Comparison of ENCODE assay signal across 10 mouse cellular contexts in genomic region chr11:96604751-96605450, GRCm38 (mm10).
DNase-seq lines count a peak whose midpoint lies in the region; ATAC-seq and TF ChIP-seq lines count a peak whose summit lies in the region.
"Had no signal": no experiment of that assay in that cellular context is flagged by ENCODE, and none has a peak within 500 bp of the region (broad histone marks: within the 10 kb centered on the region; RNA-seq: fewer than 3 reads in every experiment).

No protein-coding gene starts in this region.

- H3K27me3 ChIP-seq in intestine, embryonic 14.5 days (replicated peaks; ENCODE audit: control insufficient read depth, insufficient read depth, low read length): no peaks in the 10 kb centered on the region
- H3K27me3 ChIP-seq in intestine, postnatal 0 days (replicated peaks; ENCODE audit: control insufficient read depth, insufficient read depth, low read length): no peaks in the 10 kb centered on the region
- H3K27me3 ChIP-seq in heart, postnatal 0 days (ENCODE audit: control insufficient read depth, insufficient read depth, low read length): no peaks in the 10 kb centered on the region
- H3K27me3 ChIP-seq: midbrain, embryonic 12.5 days had no signal

- no peaks in the 10 kb centered on the region for H3K9me3 ChIP-seq in intestine, embryonic 14.5 days (ENCODE audit: control insufficient read depth, low read length)
- H3K9me3 ChIP-seq in intestine, postnatal 0 days (ENCODE audit: control insufficient read depth): no peaks in the 10 kb centered on the region
- no peaks in the 10 kb centered on the region for H3K9me3 ChIP-seq in heart, postnatal 0 days (replicated peaks; ENCODE audit: control insufficient read depth, low read length)
- H3K9me3 ChIP-seq: midbrain, embryonic 12.5 days had no signal

- peak overlapping the region; percentile 79 for H3K27ac ChIP-seq in intestine, embryonic 14.5 days (ENCODE audit: low read depth)
- H3K27ac ChIP-seq in intestine, postnatal 0 days (ENCODE audit: low read depth, low read length): no peak overlapping the region
- peak overlapping the region; percentile 60 for H3K27ac ChIP-seq in heart, postnatal 0 days (ENCODE audit: low read depth)
- H3K27ac ChIP-seq: liver, embryonic 14.5 days; midbrain, embryonic 12.5 days had no signal

- no peak overlapping the region for H3K9ac ChIP-seq in intestine, embryonic 14.5 days (ENCODE audit: low read length)
- H3K9ac ChIP-seq in intestine, postnatal 0 days (ENCODE audit: low read depth, low read length): no peak overlapping the region
- H3K9ac ChIP-seq in heart, postnatal 0 days (replicated peaks; ENCODE audit: low read depth, low read length): no peak overlapping the region
- H3K9ac ChIP-seq: liver, embryonic 14.5 days; midbrain, embryonic 12.5 days had no signal

- H3K4me3 ChIP-seq in intestine, embryonic 14.5 days (ENCODE audit: low read depth, low read length): no peak overlapping the region
- H3K4me3 ChIP-seq in intestine, postnatal 0 days (ENCODE audit: low read depth, low read length): no peak overlapping the region
- no peak overlapping the region for H3K4me3 ChIP-seq in heart, postnatal 0 days (ENCODE audit: low read depth, low read length)
- H3K4me3 ChIP-seq: midbrain, embryonic 12.5 days had no signal

- H3K4me2 ChIP-seq in intestine, embryonic 14.5 days (ENCODE audit: low read length): no peak overlapping the region
- no peak overlapping the region for H3K4me2 ChIP-seq in intestine, postnatal 0 days (replicated peaks; ENCODE audit: low read depth)
- no peak overlapping the region for H3K4me2 ChIP-seq in heart, postnatal 0 days (ENCODE audit: low read depth, low read length)
- H3K4me2 ChIP-seq: midbrain, embryonic 12.5 days had no signal

- no peak for TF ChIP-seq CTCF in intestine, postnatal 0 days (IDR thresholded peaks at IDR 0.05; ENCODE audit: low read depth)
- no peak for TF ChIP-seq CTCF in heart, postnatal 0 days (IDR thresholded peaks at IDR 0.05; ENCODE audit: low read depth)

- peaks cover 24% of the 10 kb centered on the region for H3K4me1 ChIP-seq in intestine, embryonic 14.5 days (replicated peaks; ENCODE audit: control insufficient read depth, insufficient read depth, low read length)
- no peaks in the 10 kb centered on the region for H3K4me1 ChIP-seq in intestine, postnatal 0 days (replicated peaks; ENCODE audit: control insufficient read depth, insufficient read depth, low read length)
- H3K4me1 ChIP-seq in heart, postnatal 0 days (ENCODE audit: control insufficient read depth, insufficient read depth): peaks cover 16% of the 10 kb centered on the region

- TF ChIP-seq EP300 in heart, postnatal 0 days (IDR thresholded peaks at IDR 0.05; ENCODE audit: low read depth): no peak

- ATAC-seq in intestine, embryonic 14.5 days (replicated peaks; ENCODE audit: low FRiP score, low TSS enrichment, low read depth): peak; percentile 62; the same call in 1 of the 2 replicates
- ATAC-seq in intestine, postnatal 0 days: no peak
- ATAC-seq in heart, postnatal 0 days (ENCODE audit: insufficient read depth, low read depth): no peak

- 32% methylated on average over 7 of the region's 7 CpGs for WGBS in intestine, embryonic 14.5 days
- 33% methylated on average over 7 of the region's 7 CpGs for WGBS in intestine, postnatal 0 days
- 16% methylated on average over 7 of the region's 7 CpGs for WGBS in heart, postnatal 0 days

- peak; percentile 55 for DNase-seq in intestine, embryonic 14.5 days (ENCODE audit: low spot score)
- peak; percentile 10 for DNase-seq in lung, postnatal 36 days
- no peak for DNase-seq in lung, postnatal 10 days
- no peak for DNase-seq in heart, postnatal 0 days (ENCODE audit: low spot score)
- DNase-seq in natural killer cell, adult 2 months (ENCODE audit: low spot score in 2 of 2): no peak
- no peak for DNase-seq in frontal cortex, postnatal 25 days (ENCODE audit: low spot score in 2 of 2)
- DNase-seq: thymus, postnatal 4 days had no signal

- no peaks in the 10 kb centered on the region for H3K36me3 ChIP-seq in intestine, embryonic 14.5 days (ENCODE audit: control insufficient read depth, insufficient read depth, low read length)
- no peaks in the 10 kb centered on the region for H3K36me3 ChIP-seq in intestine, postnatal 0 days (ENCODE audit: control insufficient read depth, insufficient read depth)
- no peaks in the 10 kb centered on the region for H3K36me3 ChIP-seq in heart, postnatal 0 days (replicated peaks; ENCODE audit: control insufficient read depth, insufficient read depth, low read length)
- H3K36me3 ChIP-seq: midbrain, embryonic 12.5 days had no signal

Comparison
In these comparisons a context has a peak if more than half of its experiments do, and no peak if none do; other contexts are left out.
1. DNase-seq: peak in intestine, embryonic 14.5 days (single experiment) and lung, postnatal 36 days (single experiment); none in lung, postnatal 10 days (single experiment), heart, postnatal 0 days (single experiment), natural killer cell, adult 2 months (0 of 2) and frontal cortex, postnatal 25 days (0 of 2).